Mouse (Mus musculus) heart, embryonic 16.5 days (tissue): Measurements from ENCODE around the gene Chd4. TPM values are rescaled to one million over a fixed set of nuclear protein-coding genes. Genes with fewer than 3 reads are reported as not detected.

ENCODE experiments used
- ATAC-seq: fragments of 200-750 bp; cut with Nextera tagmentation; replicated peaks from 2 replicates; pipeline ENCODE4 v1.8.0; 2017; ENCODE audit warnings: moderate number of reproducible peaks; ENCODE audit not compliant: insufficient read depth, low FRiP score; ENCODE audit errors: extremely low read depth
- H3K27ac ChIP-seq: fragments of 300-500 bp; sonication (generic); 2 replicates; pipeline ENCODE4 v1.5.1; 2014; ENCODE audit warnings: mild to moderate bottlenecking, low read length, control low read depth, moderate library complexity
- H3K27me3 ChIP-seq: fragments of 300-500 bp; sonication (generic); 2 replicates; pipeline ENCODE4 v1.6.1; 2014; ENCODE audit warnings: low read length, mixed read lengths; ENCODE audit not compliant: control insufficient read depth, insufficient read depth
- H3K36me3 ChIP-seq: fragments of 300-500 bp; sonication (generic); 2 replicates; pipeline ENCODE4 v1.6.1; 2014; ENCODE audit not compliant: control insufficient read depth, insufficient read depth
- H3K4me1 ChIP-seq: fragments of 300-500 bp; sonication (generic); 2 replicates; pipeline ENCODE4 v1.6.1; 2014; ENCODE audit warnings: low read length, mixed read lengths; ENCODE audit not compliant: control insufficient read depth, insufficient read depth
- H3K4me2 ChIP-seq: fragments of 300-500 bp; sonication (generic); 2 replicates; pipeline ENCODE4 v1.6.1; 2014; ENCODE audit warnings: low read depth, mild to moderate bottlenecking, control low read depth, low read length
- H3K4me3 ChIP-seq: fragments of 300-500 bp; sonication (generic); 2 replicates; pipeline ENCODE4 v1.5.1; 2014; ENCODE audit warnings: mild to moderate bottlenecking, control low read depth, low read length
- H3K9ac ChIP-seq: fragments of 300-500 bp; sonication (generic); 2 replicates; pipeline ENCODE4 v1.6.1; 2014; ENCODE audit warnings: low read length, control low read depth
- H3K9me3 ChIP-seq: fragments of 300-500 bp; sonication (generic); replicated peaks from 2 replicates; pipeline ENCODE4 v1.6.1; 2016; ENCODE audit warnings: low read length; ENCODE audit not compliant: control insufficient read depth
- WGBS: fragments of 180-500 bp; shearing (Covaris S2); extraction: QIAGEN DNeasy Blood & Tissue Kit; methylation state at CpG from one replicate; pipeline ENCODE4 v1.1.7; 2014; 5-methylcytosine and 5-hydroxymethylcytosine counted together
- microRNA-seq: library from miRNA; unstranded; fragments of <30 nt; microRNA quantifications from one replicate; pipeline ENCODE4, GENCODE M21; 2017
- polyA plus RNA-seq: library from polyadenylated mRNA; unstranded; fragments of >200 nt; fragmentation: Nextera tagmentation; extraction: Ambion mirVana; gene quantifications from 2 replicates; pipeline ENCODE4 v1.2.1, GENCODE M21; 2015

The Chd4 gene
- polyA plus RNA-seq, 1 experiment from 2014 or later = 50.6 TPM

DNA sequence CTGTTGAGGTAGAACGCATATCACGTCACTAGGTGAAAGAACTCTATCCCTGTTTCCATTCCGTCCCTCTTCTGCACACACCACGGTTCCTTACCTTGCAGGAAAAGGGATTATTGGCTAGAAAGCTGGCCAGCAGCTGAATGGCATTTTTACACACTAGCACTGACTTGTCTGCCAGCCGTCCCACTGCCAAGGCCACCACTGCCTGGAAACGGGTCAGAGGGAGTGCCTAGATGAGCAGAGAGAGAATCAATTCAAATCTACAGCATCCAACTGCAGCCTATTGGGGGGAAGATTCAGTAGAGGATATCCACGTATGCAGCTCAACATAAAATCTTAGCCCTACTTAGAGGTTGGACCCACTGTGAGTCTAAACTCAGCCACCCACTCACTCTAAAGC, 83.8 kb downstream of the Chd4 start:
- peaks cover 91% of the 10 kb centered on the region for H3K36me3 ChIP-seq
- no peak for ATAC-seq
- H3K9ac ChIP-seq = no peak overlapping the region
- no peak overlapping the region for H3K4me3 ChIP-seq
- H3K4me2 ChIP-seq = no peak overlapping the region
- no peaks in the 10 kb centered on the region for H3K9me3 ChIP-seq
- H3K27me3 ChIP-seq = no peaks in the 10 kb centered on the region
- WGBS = 90% methylated on average over 7 of the region's 7 CpGs
- no peaks in the 10 kb centered on the region for H3K4me1 ChIP-seq
- H3K27ac ChIP-seq = no peak overlapping the region

Small RNA genes within 50 kb of the gene (microRNA-seq; reads per million reads assigned to microRNA genes)
- gene Mir7045 = not detected

Other genes starting within 250 kb of the Chd4 start
- 12.3 and 15.2 TPM in 2 replicates for gene P3h3, start 238.2 kb upstream of the Chd4 start, polyA plus RNA-seq
- gene Gpr162, start 232.0 kb upstream of the Chd4 start, polyA plus RNA-seq = 2.4 and 2.7 TPM in 2 replicates
- gene Cd4, start 207.8 kb upstream of the Chd4 start, polyA plus RNA-seq = 0.25 and 2.1 TPM in 2 replicates
- 1.1 and 1.7 TPM in 2 replicates for gene Lag3, start 184.3 kb upstream of the Chd4 start, polyA plus RNA-seq
- gene Ptms, start 175.9 kb upstream of the Chd4 start, polyA plus RNA-seq = 203 and 265 TPM in 2 replicates
- 387 and 398 TPM in 2 replicates for gene Mlf2, start 164.6 kb upstream of the Chd4 start, polyA plus RNA-seq
- 141 and 145 TPM in 2 replicates for gene Cops7a, start 130.4 kb upstream of the Chd4 start, polyA plus RNA-seq
- gene Pianp, start 99.3 kb upstream of the Chd4 start, polyA plus RNA-seq = 0.54 and 0.70 TPM in 2 replicates
- gene Zfp384, start 86.8 kb upstream of the Chd4 start, polyA plus RNA-seq = 8.7 and 9.6 TPM in 2 replicates
- 77.5 and 89.0 TPM in 2 replicates for gene Ing4, start 56.2 kb upstream of the Chd4 start, polyA plus RNA-seq
- gene Acrbp, start 46.3 kb upstream of the Chd4 start, polyA plus RNA-seq = 8.0 TPM in 2 replicates
- gene Lpar5, start 28.1 kb upstream of the Chd4 start, polyA plus RNA-seq = 0.55 and 1.6 TPM in 2 replicates
- 45.0 and 45.8 TPM in 2 replicates for gene Nop2, start 35.9 kb downstream of the Chd4 start, polyA plus RNA-seq
- 11.7 and 13.2 TPM in 2 replicates for gene Iffo1, start 49.3 kb downstream of the Chd4 start, polyA plus RNA-seq
- gene Gapdh, start 70.5 kb downstream of the Chd4 start, polyA plus RNA-seq = 3,677 and 4,254 TPM in 2 replicates
- gene Ncapd2, start 95.7 kb downstream of the Chd4 start, polyA plus RNA-seq = 97.4 and 99.3 TPM in 2 replicates
- gene Mrpl51, start 95.8 kb downstream of the Chd4 start, polyA plus RNA-seq = 270 and 281 TPM in 2 replicates
- 7.0 and 8.4 TPM in 2 replicates for gene Vamp1, start 119.6 kb downstream of the Chd4 start, polyA plus RNA-seq
- 7.4 and 9.1 TPM in 2 replicates for gene Tapbpl, start 135.9 kb downstream of the Chd4 start, polyA plus RNA-seq
- gene Cd27, start 141.0 kb downstream of the Chd4 start, polyA plus RNA-seq = 7.9 and 18.5 TPM in 2 replicates
- gene Tuba3a, start 190.1 kb downstream of the Chd4 start, polyA plus RNA-seq = not detected in 2 replicates
- 43.0 and 51.4 TPM in 2 replicates for gene Ltbr, start 217.9 kb downstream of the Chd4 start, polyA plus RNA-seq
- gene Scnn1a, start 224.7 kb downstream of the Chd4 start, polyA plus RNA-seq = 2.6 and 2.9 TPM in 2 replicates